Mouse (Mus musculus) liver, embryonic 12.5 days (tissue): ENCODE data around the gene Mpo. TPM values are rescaled to one million over a fixed set of nuclear protein-coding genes. Genes with fewer than 3 reads are reported as not detected.
A peak's percentile ranks its signal among the peaks of the same experiment; 100 is the strongest.

Source experiments
- ATAC-seq: fragments of 200-750 bp; cut with Nextera tagmentation; 2 replicates; pipeline ENCODE4 v1.8.0; 2017; ENCODE audit warnings: moderate number of reproducible peaks, mild to moderate bottlenecking, moderate library complexity
- H3K27ac ChIP-seq: fragments of 300-500 bp; sonication (generic); 2 replicates; pipeline ENCODE4 v1.5.1; 2016; ENCODE audit warnings: mild to moderate bottlenecking
- H3K27me3 ChIP-seq: fragments of 300-500 bp; sonication (generic); replicated peaks from 2 replicates; pipeline ENCODE4 v1.6.1; 2016; ENCODE audit warnings: mild to moderate bottlenecking, moderate library complexity
- H3K36me3 ChIP-seq: fragments of 300-500 bp; sonication (generic); 2 replicates; pipeline ENCODE4 v1.6.1; 2016; ENCODE audit warnings: mild to moderate bottlenecking, moderate library complexity
- H3K4me1 ChIP-seq: fragments of 300-500 bp; sonication (generic); 2 replicates; pipeline ENCODE4 v1.6.1; 2016
- H3K4me2 ChIP-seq: fragments of 300-500 bp; sonication (generic); 2 replicates; pipeline ENCODE4 v1.6.1; 2016; ENCODE audit warnings: mild to moderate bottlenecking, moderate library complexity
- H3K4me3 ChIP-seq: fragments of 300-500 bp; sonication (generic); 2 replicates; pipeline ENCODE4 v1.5.1; 2016; ENCODE audit warnings: mild to moderate bottlenecking, moderate library complexity
- H3K9ac ChIP-seq: fragments of 300-500 bp; sonication (generic); 2 replicates; pipeline ENCODE4 v1.6.1; 2016; ENCODE audit warnings: mild to moderate bottlenecking, moderate library complexity
- H3K9me3 ChIP-seq: fragments of 300-500 bp; sonication (generic); replicated peaks from 2 replicates; pipeline ENCODE4 v1.6.1; 2016; ENCODE audit warnings: mild to moderate bottlenecking, moderate library complexity
- WGBS: fragments of 180-500 bp; shearing (Covaris S2); methylation state at CpG from one replicate; pipeline ENCODE4 v1.1.7; 2016; ENCODE audit not compliant: insufficient replicate concordance; 5-methylcytosine and 5-hydroxymethylcytosine counted together
- polyA plus RNA-seq: library from polyadenylated mRNA; unstranded; fragments of >200 nt; fragmentation: Nextera tagmentation; extraction: Ambion mirVana; gene quantifications from 2 replicates; pipeline ENCODE4 v1.2.1, GENCODE M21; 2016

The Mpo gene
- polyA plus RNA-seq, 1 experiment from 2014 or later, result 209 TPM

GRCm38 (mm10) chr11:87816707-87817442 lies 23.5 kb downstream of the Mpo start:
- ATAC-seq, result no peak
- H3K4me3 ChIP-seq, result peak overlapping the region; percentile 34; the same call in 1 of the 2 replicates
- WGBS, result 4% methylated on average over 31 of the region's 31 CpGs
- peaks cover 35% of the 10 kb centered on the region for H3K27me3 ChIP-seq
- no peak overlapping the region for H3K27ac ChIP-seq
- H3K36me3 ChIP-seq, result no peaks in the 10 kb centered on the region
- H3K4me2 ChIP-seq, result peak overlapping the region; percentile 61
- no peaks in the 10 kb centered on the region for H3K9me3 ChIP-seq
- H3K4me1 ChIP-seq, result peaks cover 4% of the 10 kb centered on the region; the same call in 1 of the 2 replicates
- no peak overlapping the region for H3K9ac ChIP-seq

DNA sequence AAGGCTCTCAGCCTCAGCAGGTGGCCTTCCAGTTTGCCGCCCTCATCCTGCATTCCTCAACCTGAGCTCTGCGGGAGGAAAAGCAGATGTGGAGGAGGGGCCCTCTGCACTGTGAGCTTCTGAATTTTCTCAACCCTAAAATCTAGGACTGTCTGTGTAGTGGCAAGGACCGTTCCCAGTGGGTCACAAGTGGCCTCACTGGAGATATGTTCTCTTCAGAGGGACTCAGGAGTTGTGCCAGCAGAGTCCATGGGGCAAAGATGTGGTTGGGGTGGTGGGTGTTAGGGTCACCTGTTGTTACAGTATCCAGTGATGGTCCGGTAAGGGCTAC lies 24.0 kb downstream of the Mpo start:
- peak overlapping the region; percentile 61 for H3K4me2 ChIP-seq
- ATAC-seq, result no peak
- peaks cover 4% of the 10 kb centered on the region; the same call in 1 of the 2 replicates for H3K4me1 ChIP-seq
- H3K27me3 ChIP-seq, result peaks cover 39% of the 10 kb centered on the region
- H3K9ac ChIP-seq, result no peak overlapping the region
- H3K4me3 ChIP-seq, result peak overlapping the region; percentile 34; the same call in 1 of the 2 replicates
- no peak overlapping the region for H3K27ac ChIP-seq
- WGBS, result 35% methylated on average over 4 of the region's 4 CpGs
- H3K36me3 ChIP-seq, result no peaks in the 10 kb centered on the region
- no peaks in the 10 kb centered on the region for H3K9me3 ChIP-seq

- Histone ChIP-seq H3K36me3 (no peaks in the 10 kb centered on the region), H3K9me3 (no peaks in the 10 kb centered on the region), H3K27ac (no peak overlapping the region), H3K4me3 (no peak overlapping the region), H3K4me2 (no peak overlapping the region), H3K27me3 (peaks cover 48% of the 10 kb centered on the region), H3K4me1 (peaks cover 4% of the 10 kb centered on the region; the same call in 1 of the 2 replicates), H3K9ac (no peak overlapping the region)
- ATAC-seq, result no peak
- 64% methylated on average over 5 of the region's 5 CpGs for WGBS
Observed at GRCm38 (mm10) chr11:87821502-87821901, 28.1 kb downstream of the Mpo start.

DNA sequence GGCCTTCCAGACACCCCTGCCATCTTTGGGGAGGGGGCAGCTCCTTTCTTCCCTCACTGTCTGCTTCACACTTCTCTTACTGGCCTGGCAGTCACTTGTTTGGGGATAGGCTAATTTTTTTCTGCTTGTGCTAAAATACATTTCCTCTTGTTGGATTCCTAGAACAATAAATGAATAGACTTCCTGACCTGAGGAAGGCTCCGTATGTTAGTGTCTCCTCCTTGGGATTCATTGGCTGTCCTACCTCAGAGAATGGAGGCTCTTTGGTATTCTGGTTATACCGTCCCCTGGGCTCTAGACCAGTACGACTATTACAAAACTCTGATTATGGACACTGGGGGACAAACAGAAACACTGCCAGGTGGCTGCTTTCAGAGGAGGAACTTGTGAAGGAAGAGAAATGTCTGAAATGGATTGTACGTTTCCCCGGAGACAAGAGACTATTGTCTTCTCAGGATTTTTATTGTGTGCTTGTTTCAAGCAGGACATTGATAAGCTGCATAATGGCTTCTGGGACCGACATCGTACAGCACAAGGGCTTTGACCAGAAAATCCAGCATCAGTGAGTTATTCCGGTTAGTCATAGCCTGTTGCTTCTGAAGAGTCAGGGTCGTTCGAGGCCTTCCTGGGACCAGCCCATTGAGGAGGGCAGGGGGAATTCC lies 35.0 kb downstream of the Mpo start, which contains the start of gene Lpo:
Gene Lpo, minus strand, starts transcription at position 51 of the 662 bp plus-strand sequence.
- peaks cover 19% of the 10 kb centered on the region for H3K27me3 ChIP-seq
- no peak within 1 kb of the TSS for H3K9ac ChIP-seq
- no peak within 1 kb of the TSS for H3K27ac ChIP-seq
- 69% methylated on average over 10 of the region's 10 CpGs for WGBS
- no peak for ATAC-seq
- no peaks in the 10 kb centered on the region for H3K9me3 ChIP-seq
- H3K36me3 ChIP-seq, result no peaks in the 10 kb centered on the region
- no peak within 1 kb of the TSS for H3K4me3 ChIP-seq
- H3K4me2 ChIP-seq, result no peak within 1 kb of the TSS
- no peaks in the 10 kb centered on the region for H3K4me1 ChIP-seq

GRCm38 (mm10) chr11:87840676-87841075 lies 47.3 kb downstream of the Mpo start:
- Histone ChIP-seq H3K27ac (no peak overlapping the region), H3K4me2 (no peak overlapping the region), H3K4me1 (no peaks in the 10 kb centered on the region), H3K36me3 (no peaks in the 10 kb centered on the region), H3K4me3 (no peak overlapping the region), H3K9ac (no peak overlapping the region), H3K9me3 (no peaks in the 10 kb centered on the region), H3K27me3 (no peaks in the 10 kb centered on the region)
- 73% methylated on average over 8 of the region's 8 CpGs for WGBS
- no peak for ATAC-seq

DNA sequence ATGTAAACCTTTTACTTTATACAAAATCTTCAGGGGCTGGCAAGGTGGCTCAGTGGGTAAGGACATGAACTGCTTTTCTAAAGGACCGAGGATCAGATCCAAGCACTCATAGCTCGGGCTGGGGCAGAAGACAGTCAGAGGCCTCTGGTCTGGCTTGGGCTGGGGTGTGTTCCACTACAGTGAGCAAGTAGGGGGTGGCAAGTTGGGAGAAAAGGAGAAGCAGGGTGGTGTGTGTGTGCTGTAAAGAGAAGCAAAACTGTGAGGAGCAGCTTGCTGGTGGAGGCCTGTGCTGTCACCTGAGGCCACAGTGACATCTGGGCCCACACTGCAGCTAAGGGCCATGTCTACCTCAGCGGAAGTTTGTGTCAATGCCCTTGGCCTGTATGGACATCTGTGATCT lies 48.1 kb downstream of the Mpo start:
- Histone ChIP-seq H3K27ac (no peak overlapping the region), H3K4me1 (no peaks in the 10 kb centered on the region), H3K4me3 (no peak overlapping the region), H3K27me3 (no peaks in the 10 kb centered on the region), H3K9me3 (no peaks in the 10 kb centered on the region), H3K36me3 (no peaks in the 10 kb centered on the region), H3K4me2 (no peak overlapping the region), H3K9ac (no peak overlapping the region)
- WGBS, result 57% methylated on average over 3 of the region's 3 CpGs
- ATAC-seq, result no peak

GRCm38 (mm10) chr11:87846968-87847600 lies 53.7 kb downstream of the Mpo start:
- H3K27me3 ChIP-seq, result no peaks in the 10 kb centered on the region; the same call in 1 of the 2 replicates
- H3K36me3 ChIP-seq, result no peaks in the 10 kb centered on the region
- no peaks in the 10 kb centered on the region for H3K9me3 ChIP-seq
- no peak overlapping the region for H3K4me2 ChIP-seq
- no peak overlapping the region for H3K27ac ChIP-seq
- H3K9ac ChIP-seq, result no peak overlapping the region
- WGBS, result 71% methylated on average over 12 of the region's 12 CpGs
- H3K4me3 ChIP-seq, result no peak overlapping the region
- ATAC-seq, result no peak
- no peaks in the 10 kb centered on the region for H3K4me1 ChIP-seq

DNA sequence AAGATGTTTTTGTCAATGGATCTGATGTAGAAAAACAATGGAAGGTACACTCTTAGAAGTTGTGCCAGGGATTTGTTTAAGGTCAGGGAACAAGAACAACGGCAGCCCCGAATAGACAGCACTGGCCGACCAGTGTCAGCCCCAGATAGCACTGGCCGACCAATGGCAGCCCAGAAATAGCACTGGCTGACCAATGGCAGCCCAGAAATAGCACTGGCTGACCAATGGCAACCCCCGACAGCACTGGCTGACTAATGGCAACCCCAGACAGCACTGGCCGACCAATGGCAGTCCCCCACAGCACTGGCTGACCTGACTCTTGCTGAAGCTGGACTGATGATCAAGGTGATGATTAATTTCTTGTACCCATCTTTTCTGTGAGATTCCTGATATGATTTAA lies 54.5 kb downstream of the Mpo start:
- H3K27me3 ChIP-seq, result no peaks in the 10 kb centered on the region; the same call in 1 of the 2 replicates
- 63% methylated on average over 6 of the region's 6 CpGs for WGBS
- no peak for ATAC-seq

GRCm38 (mm10) chr11:87852690-87853596 lies 59.6 kb downstream of the Mpo start, which contains the start of gene Mks1:
Gene Mks1, plus strand, starts transcription at chr11:87853215.
- Histone ChIP-seq H3K27me3 (no peaks in the 10 kb centered on the region; the same call in none of the 2 replicates), H3K4me1 (peaks cover 15% of the 10 kb centered on the region), H3K9ac (peak within 1 kb of the TSS; percentile 59), H3K9me3 (no peaks in the 10 kb centered on the region), H3K36me3 (peaks cover 15% of the 10 kb centered on the region), H3K4me2 (peak within 1 kb of the TSS; percentile 81), H3K27ac (no peak within 1 kb of the TSS), H3K4me3 (peak within 1 kb of the TSS; percentile 68)
- WGBS, result 3% methylated on average over 40 of the region's 40 CpGs
- peak; percentile 76 for ATAC-seq

More for the DNA sequence above, 54.5 kb downstream of the Mpo start:
- no peak overlapping the region for H3K9ac ChIP-seq
- peaks cover 5% of the 10 kb centered on the region for H3K4me1 ChIP-seq
- H3K27ac ChIP-seq, result no peak overlapping the region
- no peaks in the 10 kb centered on the region for H3K9me3 ChIP-seq
- H3K4me3 ChIP-seq, result no peak overlapping the region
- H3K4me2 ChIP-seq, result no peak overlapping the region
- no peaks in the 10 kb centered on the region for H3K36me3 ChIP-seq

GRCm38 (mm10) chr11:87853597-87853954 lies 60.2 kb downstream of the Mpo start:
- Histone ChIP-seq H3K9me3 (no peaks in the 10 kb centered on the region), H3K27me3 (no peaks in the 10 kb centered on the region; the same call in none of the 2 replicates), H3K9ac (peak overlapping the region; percentile 59), H3K27ac (no peak overlapping the region), H3K4me1 (peaks cover 15% of the 10 kb centered on the region), H3K36me3 (peaks cover 21% of the 10 kb centered on the region), H3K4me2 (peak overlapping the region; percentile 81), H3K4me3 (peak overlapping the region; percentile 68)
- 36% methylated on average over 8 of the region's 8 CpGs for WGBS
- no peak for ATAC-seq
